Mouse (Mus musculus) kidney, embryonic 14.5 days (tissue): ENCODE results near the gene Trim27. TPM values are rescaled to one million over a fixed set of nuclear protein-coding genes. Genes with fewer than 3 reads are reported as not detected.
A peak's percentile ranks its signal among the peaks of the same experiment; 100 is the strongest.

ENCODE experiments used
- ATAC-seq: fragments of 200-750 bp; cut with Nextera tagmentation; 2 replicates; pipeline ENCODE4 v1.8.0; 2017; ENCODE audit warnings: moderate number of reproducible peaks, mild to moderate bottlenecking, moderate TSS enrichment, moderate library complexity; ENCODE audit not compliant: low FRiP score, low TSS enrichment
- H3K27ac ChIP-seq: fragments of 300-500 bp; sonication (generic); 2 replicates; pipeline ENCODE4 v1.5.1; 2014; ENCODE audit warnings: low read depth, mild to moderate bottlenecking, low read length, moderate library complexity, mixed read lengths
- H3K27me3 ChIP-seq: fragments of 300-500 bp; sonication (generic); 2 replicates; pipeline ENCODE4 v1.6.1; 2014; ENCODE audit warnings: mild to moderate bottlenecking, low read length; ENCODE audit not compliant: control insufficient read depth, insufficient read depth
- H3K36me3 ChIP-seq: fragments of 300-500 bp; sonication (generic); 2 replicates; pipeline ENCODE4 v1.6.1; 2014; ENCODE audit warnings: low read length, mixed read lengths; ENCODE audit not compliant: control insufficient read depth, insufficient read depth
- H3K4me1 ChIP-seq: fragments of 300-500 bp; sonication (generic); 2 replicates; pipeline ENCODE4 v1.6.1; 2014; ENCODE audit warnings: low read length, mixed read lengths; ENCODE audit not compliant: control insufficient read depth, insufficient read depth
- H3K4me2 ChIP-seq: fragments of 300-500 bp; sonication (generic); replicated peaks from 2 replicates; pipeline ENCODE4 v1.6.1; 2014; ENCODE audit warnings: low read depth, mild to moderate bottlenecking, low read length
- H3K4me3 ChIP-seq: fragments of 300-500 bp; sonication (generic); 2 replicates; pipeline ENCODE4 v1.5.1; 2014; ENCODE audit warnings: mild to moderate bottlenecking, low read length
- H3K9ac ChIP-seq: fragments of 300-500 bp; sonication (generic); 2 replicates; pipeline ENCODE4 v1.6.1; 2014; ENCODE audit warnings: low read depth, mild to moderate bottlenecking, low read length, moderate library complexity
- H3K9me3 ChIP-seq: fragments of 300-500 bp; sonication (generic); 2 replicates; pipeline ENCODE4 v1.6.1; 2016; ENCODE audit warnings: low read length; ENCODE audit not compliant: control insufficient read depth
- WGBS: fragments of 180-500 bp; shearing (Covaris S2); extraction: QIAGEN DNeasy Blood & Tissue Kit; methylation state at CpG from one replicate; pipeline ENCODE4 v1.1.7; 2014; 5-methylcytosine and 5-hydroxymethylcytosine counted together
- polyA plus RNA-seq: library from polyadenylated mRNA; unstranded; fragments of >200 nt; fragmentation: Nextera tagmentation; extraction: Ambion mirVana; gene quantifications from 2 replicates; pipeline ENCODE4 v1.2.1, GENCODE M21; 2014

The Trim27 gene
- polyA plus RNA-seq, 1 experiment from 2014 or later = 164 TPM

- H3K4me1 ChIP-seq = 0 out of 2 replicates have a peak, but pooled peaks cover 6% of the 10 kb centered on the region
- H3K27ac ChIP-seq = no peak overlapping the region
- under 1% methylated on average over 39 of the region's 39 CpGs for WGBS
- no peak overlapping the region for H3K9ac ChIP-seq
- peak; percentile 83 for ATAC-seq
- peak overlapping the region; percentile 84 for H3K4me2 ChIP-seq
- no peaks in the 10 kb centered on the region for H3K36me3 ChIP-seq
- no peaks in the 10 kb centered on the region for H3K9me3 ChIP-seq
- H3K4me3 ChIP-seq = peak overlapping the region; percentile 64
- no peaks in the 10 kb centered on the region for H3K27me3 ChIP-seq
Measured at GRCm38 (mm10) chr13:21169657-21170430, 9.4 kb upstream of the Trim27 start.

- Histone ChIP-seq H3K9ac (no peak overlapping the region; the same call in 1 of the 2 replicates), H3K4me3 (peak overlapping the region; percentile 64), H3K27ac (no peak overlapping the region), H3K4me1 (0 out of 2 replicates have a peak, but pooled peaks cover 6% of the 10 kb centered on the region), H3K27me3 (no peaks in the 10 kb centered on the region), H3K4me2 (peak overlapping the region; percentile 66), H3K36me3 (no peaks in the 10 kb centered on the region), H3K9me3 (no peaks in the 10 kb centered on the region)
- 41% methylated on average over 17 of the region's 17 CpGs for WGBS
- ATAC-seq = no peak
Measured at GRCm38 (mm10) chr13:21170431-21171155, 8.7 kb upstream of the Trim27 start.

DNA sequence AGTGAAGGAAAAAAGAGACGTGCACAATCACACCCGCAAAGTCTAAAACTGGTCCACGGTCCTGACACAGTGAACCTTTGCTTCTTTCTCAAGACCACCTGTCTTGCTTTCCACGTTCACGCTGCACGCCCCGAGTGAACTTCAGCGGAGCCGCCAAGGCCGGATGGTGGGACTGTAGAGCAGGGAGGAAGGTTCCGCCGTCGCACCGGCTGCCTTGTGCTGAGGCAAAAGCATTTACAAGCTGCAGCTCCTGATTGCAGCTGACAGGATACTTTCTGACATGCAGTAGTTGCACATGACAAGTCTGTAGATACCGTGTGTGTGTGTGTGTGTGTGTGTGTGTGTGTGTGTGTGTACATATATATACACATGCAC is 8.1 kb upstream of the Trim27 start:
- 0 out of 2 replicates have a peak, but pooled peaks cover 6% of the 10 kb centered on the region for H3K4me1 ChIP-seq
- no peaks in the 10 kb centered on the region for H3K9me3 ChIP-seq
- no peaks in the 10 kb centered on the region for H3K36me3 ChIP-seq
- no peak for ATAC-seq
- H3K9ac ChIP-seq = no peak overlapping the region; the same call in 1 of the 2 replicates
- no peaks in the 10 kb centered on the region for H3K27me3 ChIP-seq
- WGBS = 8% methylated on average over 15 of the region's 15 CpGs
- peak overlapping the region; percentile 64 for H3K4me3 ChIP-seq
- H3K27ac ChIP-seq = no peak overlapping the region
- peak overlapping the region; percentile 66 for H3K4me2 ChIP-seq

GRCm38 (mm10) chr13:21171600-21172150 is 7.6 kb upstream of the Trim27 start:
- H3K9me3 ChIP-seq = no peaks in the 10 kb centered on the region
- no peak for ATAC-seq
- no peaks in the 10 kb centered on the region for H3K27me3 ChIP-seq
- H3K9ac ChIP-seq = peak overlapping the region; percentile 56
- WGBS = 1% methylated on average over 12 of the region's 12 CpGs
- peak overlapping the region; percentile 66 for H3K4me2 ChIP-seq
- H3K27ac ChIP-seq = no peak overlapping the region
- peak overlapping the region; percentile 64 for H3K4me3 ChIP-seq
- H3K4me1 ChIP-seq = 0 out of 2 replicates have a peak, but pooled peaks cover 6% of the 10 kb centered on the region
- H3K36me3 ChIP-seq = no peaks in the 10 kb centered on the region

DNA sequence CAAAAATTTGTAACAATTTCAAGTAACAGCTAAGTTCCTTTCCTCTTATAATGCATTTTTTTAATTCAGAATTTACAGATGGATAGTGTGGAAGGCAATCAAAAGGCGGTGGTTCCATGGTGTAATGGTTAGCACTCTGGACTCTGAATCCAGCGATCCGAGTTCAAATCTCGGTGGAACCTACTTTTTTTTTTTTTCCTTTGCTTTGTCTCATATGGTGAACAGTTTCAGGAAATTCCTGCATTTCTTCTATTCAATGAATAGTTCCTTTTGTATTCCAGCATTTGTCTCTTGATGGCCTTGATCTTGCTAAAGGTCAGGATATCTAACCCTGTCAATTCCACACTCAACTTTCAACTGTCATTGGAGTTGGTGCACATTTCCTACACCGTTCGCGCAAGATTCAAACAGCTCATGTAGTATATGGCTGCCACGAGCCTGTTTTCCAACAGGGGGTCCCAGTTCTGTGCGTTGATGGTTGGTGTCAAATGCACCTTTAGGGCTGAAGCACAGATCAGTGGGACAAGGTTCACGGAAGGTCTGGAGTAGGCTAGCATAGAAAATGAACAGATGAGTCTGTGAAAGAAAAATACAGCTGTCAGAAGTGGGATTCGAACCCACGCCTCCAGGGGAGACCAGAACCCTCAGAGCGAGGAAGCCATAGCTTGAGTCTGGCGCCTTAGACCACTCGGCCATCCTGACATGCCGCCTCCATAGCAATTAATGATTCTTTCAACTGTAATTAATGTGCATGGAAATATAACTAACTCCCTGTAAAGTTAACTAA is 6.8 kb upstream of the Trim27 start:
- 0 out of 2 replicates have a peak, but pooled peaks cover 6% of the 10 kb centered on the region for H3K4me1 ChIP-seq
- ATAC-seq = peak; percentile 70
- H3K4me3 ChIP-seq = peak overlapping the region; percentile 64
- peak overlapping the region; percentile 66 for H3K4me2 ChIP-seq
- no peaks in the 10 kb centered on the region for H3K27me3 ChIP-seq
- no peaks in the 10 kb centered on the region for H3K36me3 ChIP-seq
- 2% methylated on average over 16 of the region's 16 CpGs for WGBS
- H3K9me3 ChIP-seq = no peaks in the 10 kb centered on the region
- H3K9ac ChIP-seq = peak overlapping the region; percentile 15; the same call in 1 of the 2 replicates
- peak overlapping the region; percentile 6; the same call in 1 of the 2 replicates for H3K27ac ChIP-seq

DNA sequence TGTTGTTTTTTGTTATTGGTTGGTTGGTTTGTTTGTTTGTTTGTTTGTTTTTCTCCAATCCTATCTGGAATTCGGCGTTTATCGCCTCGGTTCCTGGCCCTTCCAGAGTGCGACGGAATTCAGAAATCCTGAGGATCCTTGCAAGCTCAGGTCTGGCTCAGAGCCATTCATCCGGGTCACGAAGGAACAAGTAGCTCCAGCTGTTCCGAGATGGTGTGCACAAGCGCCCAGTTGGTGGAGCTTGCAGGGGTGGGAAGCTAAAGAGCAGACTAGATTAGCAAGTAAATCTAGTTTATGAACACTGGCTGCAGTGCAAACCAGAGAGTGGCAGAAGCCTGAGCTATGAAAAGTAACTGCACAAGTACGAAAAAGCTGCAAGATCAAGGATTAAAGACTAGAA is 6.2 kb upstream of the Trim27 start:
- Histone ChIP-seq H3K27ac (peak overlapping the region; percentile 6; the same call in 1 of the 2 replicates), H3K9me3 (no peaks in the 10 kb centered on the region), H3K27me3 (no peaks in the 10 kb centered on the region), H3K4me3 (peak overlapping the region; percentile 64), H3K4me1 (peaks cover 6% of the 10 kb centered on the region; the same call in 1 of the 2 replicates), H3K4me2 (peak overlapping the region; percentile 66), H3K36me3 (no peaks in the 10 kb centered on the region), H3K9ac (peak overlapping the region; percentile 15; the same call in 1 of the 2 replicates)
- under 1% methylated on average over 11 of the region's 11 CpGs for WGBS
- peak; percentile 68 for ATAC-seq

GRCm38 (mm10) chr13:21176733-21177132 is 2.5 kb upstream of the Trim27 start:
- H3K27me3 ChIP-seq = no peaks in the 10 kb centered on the region
- H3K4me2 ChIP-seq = no peak overlapping the region
- H3K9ac ChIP-seq = no peak overlapping the region
- WGBS = 78% methylated on average over 11 of the region's 11 CpGs
- peaks cover 16% of the 10 kb centered on the region; the same call in 1 of the 2 replicates for H3K4me1 ChIP-seq
- H3K27ac ChIP-seq = no peak overlapping the region
- no peak overlapping the region for H3K4me3 ChIP-seq
- no peak for ATAC-seq
- H3K9me3 ChIP-seq = no peaks in the 10 kb centered on the region
- no peaks in the 10 kb centered on the region; the same call in 1 of the 2 replicates for H3K36me3 ChIP-seq

- WGBS = 68% methylated on average over 5 of the region's 5 CpGs
- Histone ChIP-seq H3K4me3 (no peak overlapping the region), H3K9ac (no peak overlapping the region), H3K4me2 (no peak overlapping the region), H3K27me3 (no peaks in the 10 kb centered on the region), H3K36me3 (peaks cover 9% of the 10 kb centered on the region; the same call in 1 of the 2 replicates), H3K4me1 (peaks cover 25% of the 10 kb centered on the region), H3K9me3 (no peaks in the 10 kb centered on the region), H3K27ac (no peak overlapping the region)
- ATAC-seq = no peak
Measured at GRCm38 (mm10) chr13:21177657-21178056, 1.6 kb upstream of the Trim27 start.
